In the genomic region with DNA sequence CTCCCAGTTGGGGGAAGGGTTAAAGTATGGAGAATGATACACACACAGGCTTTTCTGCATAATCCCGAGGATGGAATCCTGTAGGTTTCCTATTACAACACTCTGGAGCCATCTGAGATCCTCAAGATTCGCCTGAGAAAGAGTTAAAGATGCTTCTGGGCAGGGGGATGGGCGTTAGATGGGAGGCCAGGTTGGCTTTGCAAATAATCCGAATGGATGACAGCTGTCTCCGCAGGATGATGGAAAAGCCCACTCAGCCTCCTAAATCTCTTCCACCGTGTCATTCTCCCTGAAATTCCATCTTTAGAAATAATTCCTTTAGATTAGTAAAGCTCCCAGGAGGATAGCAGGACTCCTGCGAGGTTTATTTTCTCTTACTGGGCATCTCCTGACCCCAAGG, we compare ENCODE assay signal across 9 mouse cellular contexts. TPM values are rescaled to one million over a fixed set of nuclear protein-coding genes. Genes with fewer than 3 reads are reported as not detected.
A peak's percentile ranks its signal among the peaks of the same experiment; 100 is the strongest.
DNase-seq lines count a peak whose midpoint lies in the region; ATAC-seq lines count a peak whose summit lies in the region.
"Had no signal": no experiment of that assay in that cellular context is flagged by ENCODE, and none has a peak within 500 bp of the region (broad histone marks: within the 10 kb centered on the region; RNA-seq: fewer than 3 reads in every experiment).

No protein-coding gene starts in this region.

- peak overlapping the region; percentile 78 for H3K4me2 ChIP-seq in heart, embryonic 16.5 days (ENCODE audit: low read depth, low read length)
- H3K4me2 ChIP-seq in intestine, embryonic 14.5 days (ENCODE audit: low read length), result peak overlapping the region; percentile 73
- peak overlapping the region; percentile 90 for H3K4me2 ChIP-seq in neural tube, embryonic 12.5 days (replicated peaks)

- peak overlapping the region; percentile 74 for H3K4me3 ChIP-seq in heart, embryonic 16.5 days (ENCODE audit: low read length)
- H3K4me3 ChIP-seq in intestine, embryonic 14.5 days (ENCODE audit: low read depth, low read length), result peak overlapping the region; percentile 78
- peak overlapping the region; percentile 53; the same call in 1 of the 2 replicates for H3K4me3 ChIP-seq in neural tube, embryonic 12.5 days

- H3K27me3 ChIP-seq in heart, embryonic 16.5 days (ENCODE audit: control insufficient read depth, insufficient read depth, low read length), result no peaks in the 10 kb centered on the region
- H3K27me3 ChIP-seq in intestine, embryonic 14.5 days (replicated peaks; ENCODE audit: control insufficient read depth, insufficient read depth, low read length), result no peaks in the 10 kb centered on the region
- H3K27me3 ChIP-seq in neural tube, embryonic 12.5 days (replicated peaks), result no peaks in the 10 kb centered on the region

- H3K27ac ChIP-seq in heart, embryonic 16.5 days (ENCODE audit: low read length), result no peak overlapping the region
- H3K27ac ChIP-seq in intestine, embryonic 14.5 days (ENCODE audit: low read depth), result peak overlapping the region; percentile 83; the same call in 1 of the 2 replicates
- H3K27ac ChIP-seq in neural tube, embryonic 12.5 days, result no peak overlapping the region

- H3K9ac ChIP-seq in heart, embryonic 16.5 days (ENCODE audit: low read length), result peak overlapping the region; percentile 31; the same call in 1 of the 2 replicates
- H3K9ac ChIP-seq in intestine, embryonic 14.5 days (ENCODE audit: low read length), result peak overlapping the region; percentile 71
- H3K9ac ChIP-seq in neural tube, embryonic 12.5 days, result no peak overlapping the region

- H3K4me1 ChIP-seq in heart, embryonic 16.5 days (ENCODE audit: control insufficient read depth, insufficient read depth, low read length), result peaks cover 15% of the 10 kb centered on the region
- peaks cover 18% of the 10 kb centered on the region for H3K4me1 ChIP-seq in intestine, embryonic 14.5 days (replicated peaks; ENCODE audit: control insufficient read depth, insufficient read depth, low read length)
- peaks cover 18% of the 10 kb centered on the region for H3K4me1 ChIP-seq in neural tube, embryonic 12.5 days

- 22% methylated on average over 7 of the region's 7 CpGs for WGBS in heart, embryonic 16.5 days
- WGBS in intestine, embryonic 14.5 days, result 9% methylated on average over 7 of the region's 7 CpGs
- WGBS in neural tube, embryonic 12.5 days, result 16% methylated on average over 7 of the region's 7 CpGs

- no peaks in the 10 kb centered on the region for H3K9me3 ChIP-seq in heart, embryonic 16.5 days (replicated peaks; ENCODE audit: control insufficient read depth, low read length)
- H3K9me3 ChIP-seq in intestine, embryonic 14.5 days (ENCODE audit: control insufficient read depth, low read length), result no peaks in the 10 kb centered on the region
- no peaks in the 10 kb centered on the region for H3K9me3 ChIP-seq in neural tube, embryonic 12.5 days

- no peak for DNase-seq in heart, adult 8-10 months (ENCODE audit: low spot score)
- peak; percentile 37 for DNase-seq in embryo, embryonic 10.5 days (ENCODE audit: low spot score)
- no peak for DNase-seq in intestine, embryonic 14.5 days (ENCODE audit: low spot score)
- no peak for DNase-seq in urinary bladder, postnatal 14 days (ENCODE audit: low spot score)
- DNase-seq in right cerebral cortex, postnatal 25 days, result no peak

- no peak for ATAC-seq in heart, embryonic 16.5 days (replicated peaks; ENCODE audit: extremely low read depth, insufficient read depth, low FRiP score)
- ATAC-seq in intestine, embryonic 14.5 days (replicated peaks; ENCODE audit: low FRiP score, low TSS enrichment, low read depth), result no peak
- no peak for ATAC-seq in neural tube, embryonic 12.5 days (ENCODE audit: low FRiP score, low read depth)
- no peak for ATAC-seq in activated CD4-positive, CD25-positive, alpha-beta regulatory T cell, adult 4 months

- no peaks in the 10 kb centered on the region for H3K36me3 ChIP-seq in heart, embryonic 16.5 days (ENCODE audit: control insufficient read depth, insufficient read depth)
- H3K36me3 ChIP-seq in intestine, embryonic 14.5 days (ENCODE audit: control insufficient read depth, insufficient read depth, low read length), result no peaks in the 10 kb centered on the region
- H3K36me3 ChIP-seq in neural tube, embryonic 12.5 days, result no peaks in the 10 kb centered on the region

RNA-seq across cellular contexts. Expression of a gene that starts 1.2 kb away (rescaled TPM):
- 61.1 and 64.2 TPM in 2 replicates for polyA plus RNA-seq in heart, embryonic 16.5 days (2015; fragmentation: Nextera tagmentation; extraction: Ambion mirVana)
- 100 to 1,000 TPM in 2 of 4 experiments, 10 to 100 TPM in 2; 83.8 to 137 (median 102) TPM for total RNA-seq in heart, adult 8-10 months (2022)
- 62.7 and 77.2 TPM in 2 replicates for polyA plus RNA-seq in intestine, embryonic 14.5 days (2014; fragmentation: Nextera tagmentation; extraction: Ambion mirVana)
- polyA plus RNA-seq in neural tube, embryonic 12.5 days (2016; fragmentation: Nextera tagmentation; extraction: Ambion mirVana), result 10.8 and 14.3 TPM in 2 replicates
- 1 to 10 TPM; 2.7 to 4.0 TPM for polyA plus RNA-seq in activated CD4-positive, CD25-positive, alpha-beta regulatory T cell, adult 4 months (2017; shearing (Covaris generic))

RNA-seq across cellular contexts. Expression of a gene that starts 31.9 kb away (rescaled TPM):
- polyA plus RNA-seq in heart, embryonic 16.5 days (2015; fragmentation: Nextera tagmentation; extraction: Ambion mirVana), result not detected in 2 replicates
- total RNA-seq in heart, adult 8-10 months (2022), result not detected
- polyA plus RNA-seq in intestine, embryonic 14.5 days (2014; fragmentation: Nextera tagmentation; extraction: Ambion mirVana), result not detected in 2 replicates
- polyA plus RNA-seq in neural tube, embryonic 12.5 days (2016; fragmentation: Nextera tagmentation; extraction: Ambion mirVana), result not detected in 2 replicates
- polyA plus RNA-seq in activated CD4-positive, CD25-positive, alpha-beta regulatory T cell, adult 4 months (2017; shearing (Covaris generic)), result not detected
- polyA plus RNA-seq: gonadal fat pad, adult 2 months had no signal
